Mouse (Mus musculus): ENCODE results near the gene Casz1.

Gene Casz1

GRCm38 (mm10) chr4:148968859-148969258 is 164.6 kb downstream of the Casz1 start:
- DNase-seq (ENCODE audit: extremely low spot score): no peak

DNA sequence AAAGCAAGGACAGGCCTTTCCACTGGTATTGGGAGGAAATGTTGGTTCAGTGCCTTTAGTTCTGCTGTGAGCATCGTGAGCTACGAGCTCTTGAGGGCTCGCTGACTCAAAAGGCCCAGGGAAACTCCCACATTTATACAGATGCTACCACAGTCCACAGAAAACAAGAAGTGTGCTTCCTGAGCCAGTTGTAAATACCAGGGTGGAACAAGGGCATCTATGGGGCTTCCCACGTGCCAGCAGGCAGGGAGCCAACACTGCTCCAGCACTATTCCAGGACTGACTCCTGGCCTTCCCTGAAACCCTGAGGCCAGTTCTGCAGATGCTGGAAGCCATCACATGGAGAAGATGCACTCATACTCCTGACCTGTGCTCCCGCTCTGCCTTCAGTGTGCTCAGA is 165.4 kb downstream of the Casz1 start:
- no peak for DNase-seq (ENCODE audit: extremely low spot score)

GRCm38 (mm10) chr4:148970742-148971141 is 166.5 kb downstream of the Casz1 start:
- DNase-seq (ENCODE audit: extremely low spot score): no peak

- no peak for DNase-seq (ENCODE audit: extremely low spot score)
Observed at GRCm38 (mm10) chr4:148971613-148972242, 167.5 kb downstream of the Casz1 start.

DNA sequence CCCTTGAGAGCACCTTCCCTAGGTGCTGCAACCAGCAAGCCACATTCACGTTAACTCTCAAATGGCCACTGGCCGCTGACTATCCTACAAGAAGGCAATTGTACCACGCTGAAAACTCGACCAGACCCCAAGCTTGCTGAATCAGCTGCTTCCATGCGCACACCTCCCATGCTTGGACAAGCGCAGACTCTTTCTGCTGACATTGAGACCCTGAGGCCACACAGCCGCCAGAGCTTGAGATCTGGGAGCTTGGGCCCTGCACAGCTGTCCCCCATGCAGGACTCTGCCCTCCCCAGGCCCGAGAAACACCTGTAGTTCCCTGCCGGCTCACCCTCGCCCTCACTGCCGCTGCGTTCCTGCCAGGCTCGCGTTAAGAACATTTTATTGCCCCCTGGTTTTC is 168.5 kb downstream of the Casz1 start:
- no peak for DNase-seq (ENCODE audit: extremely low spot score)

DNA sequence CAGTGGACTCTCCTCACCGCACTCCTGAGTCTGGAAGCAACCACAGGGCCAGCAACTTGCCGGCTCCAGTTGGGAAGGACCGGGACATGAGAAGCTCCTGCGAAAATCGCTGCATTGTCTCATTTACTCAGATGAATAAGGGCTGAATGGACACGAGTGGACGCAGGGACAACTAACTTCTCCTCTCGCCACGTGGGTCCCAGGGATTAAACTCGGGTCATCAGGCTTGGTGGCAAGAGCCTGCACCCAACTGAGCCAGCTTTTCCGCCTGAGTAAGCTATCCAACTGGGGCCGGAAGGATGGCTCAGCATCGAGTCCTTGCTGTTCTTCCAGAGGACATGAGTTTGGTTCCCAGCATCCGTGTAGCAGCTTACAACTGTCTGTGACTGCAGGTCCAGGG is 169.2 kb downstream of the Casz1 start:
- DNase-seq (ENCODE audit: extremely low spot score): no peak

DNA sequence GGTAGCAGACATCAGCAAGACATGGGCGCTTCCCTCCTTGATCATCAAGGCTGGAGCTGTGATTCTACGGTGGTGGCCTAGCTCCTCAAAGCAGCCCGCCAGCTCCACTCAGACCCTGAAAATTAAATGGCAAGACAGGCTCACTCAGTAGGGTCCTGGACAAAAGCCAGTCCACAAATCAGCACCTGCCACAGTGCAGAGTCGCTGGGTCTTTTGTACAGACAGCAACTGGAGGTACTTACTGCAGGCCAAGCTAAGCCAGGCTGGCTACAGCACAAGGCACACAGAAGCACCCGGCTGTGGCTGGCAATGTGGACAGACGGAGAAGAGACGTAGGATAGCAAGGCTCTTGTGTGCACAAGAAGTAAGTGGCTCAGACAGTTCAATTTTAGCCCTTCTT is 170.6 kb downstream of the Casz1 start:
- DNase-seq (ENCODE audit: extremely low spot score): no peak

DNA sequence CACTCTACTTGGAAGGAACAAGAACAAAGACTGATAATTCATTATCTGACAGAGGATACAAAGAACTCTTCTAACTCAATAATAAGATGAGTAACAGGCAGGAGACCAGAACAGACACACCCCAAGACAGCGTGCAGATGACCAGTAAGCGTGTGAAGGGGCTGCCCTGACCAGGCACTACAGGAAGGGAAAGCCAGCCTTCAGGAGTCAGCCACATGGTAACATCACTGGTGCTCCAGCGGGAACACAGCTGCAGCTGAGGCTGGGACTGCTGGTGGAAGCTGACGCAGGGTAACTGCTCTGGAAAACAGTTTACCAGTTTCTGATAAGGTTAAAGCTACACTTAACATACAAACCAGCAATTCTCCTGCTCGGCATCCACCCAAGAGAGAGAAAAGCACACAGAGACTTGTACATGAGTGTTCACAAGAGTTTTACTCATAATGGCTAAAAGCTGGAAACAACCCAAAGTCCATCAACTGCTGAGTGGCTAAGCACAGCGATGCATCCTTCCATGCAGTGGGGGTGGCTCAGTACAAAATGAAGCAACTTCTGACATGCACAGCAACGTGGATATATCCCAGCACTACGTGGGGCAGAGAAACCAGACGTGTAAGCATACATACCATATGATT is 174.1 kb downstream of the Casz1 start:
- DNase-seq (ENCODE audit: extremely low spot score): no peak

DNA sequence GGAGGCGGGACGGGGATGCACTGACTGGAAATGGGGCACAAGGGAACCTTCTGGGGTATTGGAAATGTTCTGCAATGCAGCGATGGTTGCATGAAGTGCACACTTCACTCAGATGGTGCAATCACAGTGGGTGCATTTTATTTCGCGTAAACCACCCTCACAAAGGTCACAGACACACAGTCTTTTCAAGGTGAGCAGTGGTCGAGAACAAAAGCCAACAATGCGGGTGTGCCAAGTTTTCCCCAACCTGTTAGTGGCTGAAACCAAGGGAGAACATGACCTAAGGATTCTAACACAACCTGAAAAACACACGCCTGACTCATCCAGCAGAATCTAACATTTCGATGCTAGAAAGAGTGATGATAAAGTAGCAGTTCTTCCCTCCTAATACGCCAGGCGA is 174.7 kb downstream of the Casz1 start:
- no peak for DNase-seq (ENCODE audit: extremely low spot score)

DNA sequence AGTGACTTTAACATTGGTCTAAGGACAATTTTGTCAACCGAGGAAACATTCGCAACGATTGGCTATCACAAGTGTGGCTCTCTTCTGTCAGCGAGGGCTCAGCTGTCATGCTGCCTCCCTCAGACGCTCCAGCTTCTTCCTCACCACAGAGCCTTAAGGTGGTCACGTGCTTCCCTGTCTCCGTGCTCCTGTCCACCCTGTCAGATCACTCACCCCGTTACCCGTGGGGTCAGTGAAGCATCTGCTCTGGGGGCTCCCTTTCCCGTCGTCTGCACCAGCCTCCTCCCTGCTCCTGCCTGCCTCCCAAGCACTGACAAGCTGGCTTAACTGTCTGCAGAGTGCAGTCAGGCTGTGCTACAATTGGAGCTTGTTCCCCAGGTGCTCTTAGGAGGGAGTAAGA is 175.6 kb downstream of the Casz1 start:
- no peak for DNase-seq (ENCODE audit: extremely low spot score)

- DNase-seq (ENCODE audit: extremely low spot score): no peak
Observed at GRCm38 (mm10) chr4:148982274-148982673, 178.0 kb downstream of the Casz1 start.

DNA sequence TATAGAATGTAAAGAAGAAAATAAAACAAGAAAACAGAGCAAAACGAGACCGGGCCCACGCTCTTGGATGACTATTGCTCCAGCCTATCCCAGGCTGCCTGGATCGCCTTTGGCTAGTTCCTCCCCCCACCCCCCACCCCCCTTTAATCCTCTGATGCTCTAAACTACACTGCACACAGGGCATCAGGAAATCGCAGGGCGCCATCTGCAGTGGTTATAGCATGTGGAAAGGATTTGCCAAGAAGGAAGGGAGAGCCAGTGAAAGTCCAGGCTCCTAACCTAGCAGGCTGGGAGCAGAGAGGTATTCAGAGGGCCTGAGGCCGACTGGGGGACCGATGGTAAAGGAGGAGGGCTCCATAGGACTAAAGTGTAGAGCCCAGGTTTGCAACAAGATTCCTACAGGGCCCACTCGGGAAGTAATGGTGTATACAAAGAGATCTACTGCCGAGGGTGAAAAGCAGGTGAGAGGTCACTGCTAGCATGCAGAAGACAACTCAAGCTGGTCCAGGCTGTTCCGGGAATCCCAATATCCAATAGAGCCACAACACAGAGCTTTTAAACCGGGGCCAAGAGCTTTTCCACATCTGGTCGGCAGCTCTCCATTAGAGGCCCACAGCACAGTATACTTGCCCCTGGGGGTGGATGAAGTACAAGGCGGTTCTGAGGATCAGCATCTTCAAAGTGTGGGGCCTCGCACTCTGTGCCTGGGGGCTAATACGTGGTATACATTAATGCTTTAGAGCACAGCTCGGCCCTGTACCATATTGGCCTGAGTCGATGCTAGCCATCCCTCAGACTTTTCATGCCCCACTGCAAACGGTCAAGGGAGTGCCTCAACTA is 180.7 kb downstream of the Casz1 start:
- peak; percentile 22 for DNase-seq (ENCODE audit: extremely low spot score)

DNA sequence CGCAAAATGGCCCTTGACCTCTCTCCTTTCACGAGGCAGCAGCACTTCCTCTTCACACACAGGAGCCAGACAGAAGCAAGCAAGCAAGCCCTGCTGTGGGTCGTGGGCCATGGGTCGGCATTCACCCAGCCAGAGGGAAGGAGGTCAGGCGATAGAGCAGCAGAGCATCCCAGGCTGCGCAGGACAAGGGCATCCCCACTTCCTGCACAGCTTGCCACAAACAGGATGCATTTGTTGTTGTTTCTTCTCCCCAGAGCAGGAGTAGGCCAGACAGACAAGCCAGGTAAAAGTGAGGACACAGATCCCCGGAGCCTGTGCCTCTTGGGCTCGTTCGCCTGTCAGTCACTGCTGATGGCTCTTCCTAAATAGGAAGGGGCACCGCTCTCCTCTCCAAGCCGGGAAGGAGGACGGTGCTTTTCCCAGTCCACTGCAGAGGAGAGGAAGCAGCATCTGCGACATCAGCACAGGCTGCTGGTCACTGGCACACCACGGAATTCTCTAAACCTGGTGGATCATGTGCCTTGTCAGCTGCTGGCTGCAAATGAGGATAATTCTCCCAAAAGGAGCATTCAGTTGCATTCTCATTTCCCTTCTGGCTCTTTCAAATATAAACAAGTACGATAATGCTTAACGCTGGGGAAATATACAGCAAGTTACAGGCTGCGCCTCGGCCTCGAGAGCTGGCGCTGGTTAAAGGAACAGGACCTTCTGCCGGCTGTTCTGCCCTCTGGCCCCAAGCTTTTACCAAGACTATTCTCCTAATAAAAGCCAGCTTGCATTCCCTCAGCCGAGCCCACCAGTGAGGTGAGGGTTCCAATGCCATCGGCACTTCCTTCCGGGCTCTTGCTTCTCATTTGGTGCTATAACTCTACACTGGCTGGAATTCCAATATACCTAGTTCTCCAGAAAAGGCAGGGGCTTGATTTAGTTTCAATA is 181.6 kb downstream of the Casz1 start:
- peak; percentile 38 for DNase-seq (ENCODE audit: extremely low spot score)

DNA sequence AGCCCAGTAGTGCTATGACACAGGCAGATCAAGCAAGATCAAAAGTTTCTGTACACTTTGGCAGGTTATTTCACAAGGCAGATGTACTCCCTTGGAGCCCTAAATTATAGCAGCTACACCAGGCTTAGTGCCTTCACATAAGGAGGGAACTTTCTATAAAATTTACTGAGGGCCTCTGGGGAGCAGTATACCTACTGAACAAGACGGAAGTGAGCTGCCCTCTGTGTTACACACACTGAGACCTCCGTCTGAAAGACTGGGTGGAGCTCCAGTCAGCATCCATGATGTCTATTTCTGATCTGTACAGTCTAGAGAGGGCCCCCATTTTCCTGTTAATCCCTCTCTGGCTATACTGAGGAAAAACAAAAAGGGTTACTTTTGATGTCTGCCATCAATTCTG is 185.8 kb downstream of the Casz1 start:
- DNase-seq (ENCODE audit: extremely low spot score): no peak

DNA sequence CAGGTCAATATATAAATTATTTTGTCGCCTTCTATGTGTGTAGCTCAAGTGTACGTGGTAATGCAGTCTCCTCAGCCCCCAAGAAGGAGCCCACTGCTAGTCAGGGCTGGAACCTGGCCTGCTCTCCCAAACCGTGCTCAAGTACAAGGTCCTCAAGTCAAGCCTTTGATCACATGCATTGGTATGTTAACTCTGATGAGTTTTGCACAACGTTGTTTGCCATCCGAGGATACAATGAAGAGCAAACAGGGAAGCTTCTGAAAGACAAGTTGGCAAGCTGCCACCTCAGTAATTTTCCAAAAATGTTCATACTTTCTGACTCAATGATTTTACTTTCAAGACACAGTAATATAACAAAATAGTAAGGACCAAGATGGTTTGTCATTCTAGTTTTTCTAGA is 189.7 kb downstream of the Casz1 start:
- no peak for DNase-seq (ENCODE audit: extremely low spot score)

DNA sequence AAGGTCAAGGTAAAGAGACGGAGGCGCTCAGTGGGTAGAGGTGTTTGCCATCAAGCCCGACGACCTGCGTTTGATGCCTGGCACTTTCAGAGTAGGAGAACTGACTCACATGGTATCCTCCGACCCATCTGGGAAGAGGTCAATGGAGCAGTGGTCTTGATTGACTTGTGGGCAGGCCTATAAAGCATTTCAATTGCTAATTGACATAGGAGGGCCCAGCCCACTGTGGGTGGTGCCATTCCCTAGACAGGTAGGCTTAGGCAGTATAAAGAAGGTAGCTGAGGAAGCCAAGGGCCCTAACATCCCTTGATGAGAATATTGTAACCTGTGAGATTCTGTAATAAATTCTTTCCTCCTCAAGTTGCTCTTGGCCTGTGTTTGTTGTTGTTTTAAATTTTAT is 196.5 kb downstream of the Casz1 start:
- DNase-seq (ENCODE audit: extremely low spot score): no peak

GRCm38 (mm10) chr4:149001515-149001914 is 197.3 kb downstream of the Casz1 start:
- no peak for DNase-seq (ENCODE audit: extremely low spot score)

DNA sequence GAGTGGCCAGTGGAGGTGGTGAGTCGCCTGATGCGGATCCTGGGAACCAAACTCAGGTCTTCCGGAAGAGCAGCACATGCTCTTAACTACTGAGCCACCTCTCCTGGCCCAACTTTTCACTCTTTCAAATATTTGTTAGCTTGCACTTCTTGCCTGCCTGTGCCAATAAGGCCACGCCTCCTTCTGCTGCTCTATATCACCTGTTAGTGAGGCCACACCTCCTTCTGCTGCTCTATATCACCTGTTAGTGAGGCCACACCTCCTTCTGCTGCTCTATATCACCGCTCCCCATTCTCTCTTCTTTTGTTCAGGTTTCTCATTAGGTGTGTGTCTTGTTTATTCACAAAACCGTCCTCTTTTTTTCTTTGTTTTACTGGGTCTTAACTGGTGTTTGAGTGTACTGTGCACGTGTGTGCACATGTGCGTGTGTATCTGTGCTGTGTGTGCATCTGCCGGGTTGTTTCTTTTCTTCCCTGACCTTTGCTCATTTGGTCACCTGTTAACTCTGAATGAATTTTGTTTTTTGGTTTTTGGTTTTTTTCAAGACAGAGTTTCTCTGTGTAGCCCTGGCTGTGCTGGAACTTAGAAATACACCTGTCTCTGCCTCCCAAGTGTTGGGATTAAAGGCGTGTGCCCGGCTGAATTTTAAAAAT is 198.3 kb downstream of the Casz1 start:
- no peak for DNase-seq (ENCODE audit: extremely low spot score)
